Mouse (Mus musculus): ENCODE results near the gene Cemip.

GRCm38 (mm10) chr7:84090793-84091192, 4.5 kb upstream of the Cemip start:
- TF ChIP-seq CTCF (IDR thresholded peaks at IDR 0.05; ENCODE audit: low read depth, low read length) (no peak), POLR2A (IDR thresholded peaks at IDR 0.05; ENCODE audit: extremely low read depth, insufficient read depth, low read length) (no peak)

Measured in liver, adult 2 months (tissue).